Mouse (Mus musculus): Measurements from ENCODE around the gene Olfr351. TPM values are rescaled to one million over a fixed set of nuclear protein-coding genes. Genes with fewer than 3 reads are reported as not detected.

Olfr351 gene
- not detected in 2 replicates for polyA plus RNA-seq (2015; fragmentation: Nextera tagmentation; extraction: Ambion mirVana)

- Histone ChIP-seq H3K9me3 (ENCODE audit: control insufficient read depth, low read length) (no peaks in the 10 kb centered on the region), H3K4me3 (ENCODE audit: low read depth, low read length) (no peak within 1 kb of the TSS), H3K4me1 (replicated peaks; ENCODE audit: control insufficient read depth, insufficient read depth) (no peaks in the 10 kb centered on the region), H3K27me3 (ENCODE audit: control insufficient read depth, insufficient read depth, low read length) (no peaks in the 10 kb centered on the region), H3K36me3 (ENCODE audit: control insufficient read depth, insufficient read depth, low read length) (no peaks in the 10 kb centered on the region), H3K27ac (replicated peaks) (no peak within 1 kb of the TSS), H3K4me2 (replicated peaks; ENCODE audit: low read depth) (no peak within 1 kb of the TSS), H3K9ac (ENCODE audit: low read length) (no peak within 1 kb of the TSS)
- no peak for ATAC-seq (ENCODE audit: low FRiP score, low TSS enrichment)
- 77% methylated on average over 1 of the region's 1 CpGs for WGBS
- no peak for DNase-seq (ENCODE audit: low spot score)
- TF ChIP-seq EP300 (optimal IDR thresholded peaks at IDR 0.05), result no peak
- TF ChIP-seq CTCF (IDR thresholded peaks at IDR 0.05; ENCODE audit: low read depth), result no peak
Measured at GRCm38 (mm10) chr2:36862560-36862959, at the start of gene Olfr351. Gene Olfr351, minus strand, starts transcription at chr2:36862660.

- Histone ChIP-seq H3K9ac (ENCODE audit: low read length) (no peak within 1 kb of the TSS), H3K27ac (replicated peaks) (no peak within 1 kb of the TSS), H3K4me1 (replicated peaks; ENCODE audit: control insufficient read depth, insufficient read depth) (no peaks in the 10 kb centered on the region), H3K9me3 (ENCODE audit: control insufficient read depth, low read length) (no peaks in the 10 kb centered on the region), H3K4me2 (replicated peaks; ENCODE audit: low read depth) (no peak within 1 kb of the TSS), H3K27me3 (ENCODE audit: control insufficient read depth, insufficient read depth, low read length) (no peaks in the 10 kb centered on the region), H3K4me3 (ENCODE audit: low read depth, low read length) (no peak within 1 kb of the TSS), H3K36me3 (ENCODE audit: control insufficient read depth, insufficient read depth, low read length) (no peaks in the 10 kb centered on the region)
- no peak for TF ChIP-seq EP300 (optimal IDR thresholded peaks at IDR 0.05)
- no peak for TF ChIP-seq CTCF (IDR thresholded peaks at IDR 0.05; ENCODE audit: low read depth)
- DNase-seq (ENCODE audit: low spot score) (no peak), ATAC-seq (ENCODE audit: low FRiP score, low TSS enrichment) (no peak)
Measured at GRCm38 (mm10) chr2:36905380-36905779, 42.9 kb upstream of the Olfr351 start, which contains the start of gene Olfr354. Gene Olfr354, plus strand, starts transcription at chr2:36905680.

GRCm38 (mm10) chr2:36897114-36897513 is 34.7 kb upstream of the Olfr351 start:
- no peaks in the 10 kb centered on the region for H3K4me1 ChIP-seq (replicated peaks; ENCODE audit: control insufficient read depth, insufficient read depth)
- no peaks in the 10 kb centered on the region for H3K9me3 ChIP-seq (ENCODE audit: control insufficient read depth, low read length)
- no peak overlapping the region for H3K9ac ChIP-seq (ENCODE audit: low read length)
- H3K36me3 ChIP-seq (ENCODE audit: control insufficient read depth, insufficient read depth, low read length), result no peaks in the 10 kb centered on the region
- no peak for ATAC-seq (ENCODE audit: low FRiP score, low TSS enrichment)
- no peak for TF ChIP-seq EP300 (optimal IDR thresholded peaks at IDR 0.05)
- no peak for TF ChIP-seq CTCF (IDR thresholded peaks at IDR 0.05; ENCODE audit: low read depth)
- H3K27ac ChIP-seq (replicated peaks), result no peak overlapping the region
- H3K4me2 ChIP-seq (replicated peaks; ENCODE audit: low read depth), result no peak overlapping the region
- H3K27me3 ChIP-seq (ENCODE audit: control insufficient read depth, insufficient read depth, low read length), result no peaks in the 10 kb centered on the region
- DNase-seq (ENCODE audit: low spot score), result no peak
- no peak overlapping the region for H3K4me3 ChIP-seq (ENCODE audit: low read depth, low read length)

GRCm38 (mm10) chr2:36892836-36893235 is 30.4 kb upstream of the Olfr351 start, which contains the start of gene Olfr353:
Gene Olfr353, minus strand, starts transcription at chr2:36892936.
- no peak within 1 kb of the TSS for H3K27ac ChIP-seq (replicated peaks)
- H3K4me2 ChIP-seq (replicated peaks; ENCODE audit: low read depth), result no peak within 1 kb of the TSS
- DNase-seq (ENCODE audit: low spot score) (no peak), ATAC-seq (ENCODE audit: low FRiP score, low TSS enrichment) (no peak)
- no peaks in the 10 kb centered on the region for H3K27me3 ChIP-seq (ENCODE audit: control insufficient read depth, insufficient read depth, low read length)
- H3K9ac ChIP-seq (ENCODE audit: low read length), result no peak within 1 kb of the TSS
- no peak within 1 kb of the TSS for H3K4me3 ChIP-seq (ENCODE audit: low read depth, low read length)
- H3K4me1 ChIP-seq (replicated peaks; ENCODE audit: control insufficient read depth, insufficient read depth), result no peaks in the 10 kb centered on the region
- no peaks in the 10 kb centered on the region for H3K36me3 ChIP-seq (ENCODE audit: control insufficient read depth, insufficient read depth, low read length)
- no peak for TF ChIP-seq EP300 (optimal IDR thresholded peaks at IDR 0.05)
- no peak for TF ChIP-seq CTCF (IDR thresholded peaks at IDR 0.05; ENCODE audit: low read depth)
- H3K9me3 ChIP-seq (ENCODE audit: control insufficient read depth, low read length), result no peaks in the 10 kb centered on the region

- TF ChIP-seq CTCF (IDR thresholded peaks at IDR 0.05; ENCODE audit: low read depth) (no peak), EP300 (optimal IDR thresholded peaks at IDR 0.05) (no peak)
- Histone ChIP-seq H3K4me1 (replicated peaks; ENCODE audit: control insufficient read depth, insufficient read depth) (no peaks in the 10 kb centered on the region), H3K36me3 (ENCODE audit: control insufficient read depth, insufficient read depth, low read length) (no peaks in the 10 kb centered on the region), H3K27me3 (ENCODE audit: control insufficient read depth, insufficient read depth, low read length) (no peaks in the 10 kb centered on the region), H3K27ac (replicated peaks) (no peak within 1 kb of the TSS), H3K4me3 (ENCODE audit: low read depth, low read length) (no peak within 1 kb of the TSS), H3K9ac (ENCODE audit: low read length) (no peak within 1 kb of the TSS), H3K4me2 (replicated peaks; ENCODE audit: low read depth) (no peak within 1 kb of the TSS), H3K9me3 (ENCODE audit: control insufficient read depth, low read length) (no peaks in the 10 kb centered on the region)
- ATAC-seq (ENCODE audit: low FRiP score, low TSS enrichment) (no peak), DNase-seq (ENCODE audit: low spot score) (no peak)
- WGBS, result 69% methylated on average over 1 of the region's 1 CpGs
Measured at GRCm38 (mm10) chr2:36868160-36868559, 5.7 kb upstream of the Olfr351 start, which contains the start of gene Olfr352. Gene Olfr352, plus strand, starts transcription at chr2:36868460.

GRCm38 (mm10) chr2:36846010-36846409 is 16.4 kb downstream of the Olfr351 start, which contains the start of gene Olfr350:
Gene Olfr350, plus strand, starts transcription at chr2:36846310.
- H3K36me3 ChIP-seq (ENCODE audit: control insufficient read depth, insufficient read depth, low read length), result no peaks in the 10 kb centered on the region
- TF ChIP-seq EP300 (optimal IDR thresholded peaks at IDR 0.05), result no peak
- TF ChIP-seq CTCF (IDR thresholded peaks at IDR 0.05; ENCODE audit: low read depth), result no peak
- ATAC-seq (ENCODE audit: low FRiP score, low TSS enrichment), result no peak
- H3K9me3 ChIP-seq (ENCODE audit: control insufficient read depth, low read length), result no peaks in the 10 kb centered on the region
- H3K4me2 ChIP-seq (replicated peaks; ENCODE audit: low read depth), result no peak within 1 kb of the TSS
- no peaks in the 10 kb centered on the region for H3K4me1 ChIP-seq (replicated peaks; ENCODE audit: control insufficient read depth, insufficient read depth)
- no peak within 1 kb of the TSS for H3K9ac ChIP-seq (ENCODE audit: low read length)
- no peak within 1 kb of the TSS for H3K4me3 ChIP-seq (ENCODE audit: low read depth, low read length)
- 88% methylated on average over 1 of the region's 1 CpGs for WGBS
- H3K27me3 ChIP-seq (ENCODE audit: control insufficient read depth, insufficient read depth, low read length), result no peaks in the 10 kb centered on the region
- no peak for DNase-seq (ENCODE audit: low spot score)
- no peak within 1 kb of the TSS for H3K27ac ChIP-seq (replicated peaks)
